Mouse (Mus musculus) lung, postnatal 0 days (tissue): ENCODE results near the gene St3gal3.

ENCODE experiments used
- CTCF ChIP-seq: IDR thresholded peaks from 2 replicates; pipeline ENCODE4 v1.5.1; 2016; ENCODE audit warnings: antibody characterized with exemption, mild to moderate bottlenecking
- EP300 ChIP-seq: IDR thresholded peaks from 2 replicates; pipeline ENCODE4 v1.6.1; 2016; ENCODE audit warnings: antibody characterized with exemption, mild to moderate bottlenecking, control low read depth

GRCm38 (mm10) chr4:118116098-118116497 lies 18.6 kb downstream of the St3gal3 start:
- TF ChIP-seq CTCF (no peak), EP300 (no peak)
